Mouse (Mus musculus) lung, embryonic 14.5 days (tissue): ENCODE data around the gene Notch1. TPM values are rescaled to one million over a fixed set of nuclear protein-coding genes. Genes with fewer than 3 reads are reported as not detected.

Experiments
- ATAC-seq: fragments of 200-750 bp; cut with Nextera tagmentation; 2 replicates; pipeline ENCODE4 v1.8.0; 2017; ENCODE audit warnings: mild to moderate bottlenecking, moderate TSS enrichment, moderate library complexity; ENCODE audit not compliant: insufficient read depth
- DNase-seq: peaks from one replicate; pipeline ENCODE4 v3.0.0-alpha.2; 2015
- H3K27ac ChIP-seq: fragments of 300-500 bp; sonication (generic); 2 replicates; pipeline ENCODE4 v1.5.1; 2014; ENCODE audit warnings: low read depth, mild to moderate bottlenecking, moderate library complexity
- H3K27me3 ChIP-seq: fragments of 300-500 bp; sonication (generic); 2 replicates; pipeline ENCODE4 v1.6.1; 2014; ENCODE audit warnings: low read length, control low read depth; ENCODE audit not compliant: insufficient read depth
- H3K36me3 ChIP-seq: fragments of 300-500 bp; sonication (generic); 2 replicates; pipeline ENCODE4 v1.6.1; 2014; ENCODE audit warnings: control low read depth; ENCODE audit not compliant: insufficient read depth
- H3K4me1 ChIP-seq: fragments of 300-500 bp; sonication (generic); 2 replicates; pipeline ENCODE4 v1.6.1; 2014; ENCODE audit warnings: antibody characterized with exemption, control low read depth; ENCODE audit not compliant: insufficient read depth
- H3K4me2 ChIP-seq: fragments of 300-500 bp; sonication (generic); 2 replicates; pipeline ENCODE4 v1.6.1; 2014; ENCODE audit warnings: mild to moderate bottlenecking
- H3K4me3 ChIP-seq: fragments of 300-500 bp; sonication (generic); 2 replicates; pipeline ENCODE4 v1.5.1; 2014; ENCODE audit warnings: low read depth, low read length
- H3K9ac ChIP-seq: fragments of 300-500 bp; sonication (generic); 2 replicates; pipeline ENCODE4 v1.6.1; 2014
- H3K9me3 ChIP-seq: fragments of 300-500 bp; sonication (generic); 2 replicates; pipeline ENCODE4 v1.6.1; 2016; ENCODE audit warnings: low read depth, low read length, control low read depth
- CTCF ChIP-seq: IDR thresholded peaks from 2 replicates; pipeline ENCODE4 v1.5.1; 2016; ENCODE audit warnings: antibody characterized with exemption, low read depth
- WGBS: fragments of 180-500 bp; shearing (Covaris S2); extraction: QIAGEN DNeasy Blood & Tissue Kit; methylation state at CpG from one replicate; pipeline ENCODE4 v1.1.7; 2014; 5-methylcytosine and 5-hydroxymethylcytosine counted together
- polyA plus RNA-seq: library from polyadenylated mRNA; unstranded; fragments of >200 nt; fragmentation: Nextera tagmentation; extraction: Ambion mirVana; gene quantifications from 2 replicates; pipeline ENCODE4 v1.2.1, GENCODE M21; 2014

Notch1 gene
- polyA plus RNA-seq, 1 experiment from 2014 or later: 44.0 TPM

GRCm38 (mm10) chr2:26500599-26501370 is 15.7 kb downstream of the Notch1 start:
- no peak for ATAC-seq
- peaks cover 42% of the 10 kb centered on the region for H3K4me1 ChIP-seq
- WGBS: 28% methylated on average over 14 of the region's 14 CpGs
- H3K9ac ChIP-seq: no peak overlapping the region
- H3K4me3 ChIP-seq: peak overlapping the region; percentile 87
- H3K9me3 ChIP-seq: no peaks in the 10 kb centered on the region
- H3K27me3 ChIP-seq: no peaks in the 10 kb centered on the region
- peak overlapping the region; percentile 77 for H3K4me2 ChIP-seq
- DNase-seq: peak; percentile 72
- peaks cover 18% of the 10 kb centered on the region; the same call in 1 of the 2 replicates for H3K36me3 ChIP-seq
- TF ChIP-seq CTCF: no peak
- H3K27ac ChIP-seq: peak overlapping the region; percentile 52

- no peak for TF ChIP-seq CTCF
- no peak for DNase-seq
- Histone ChIP-seq H3K4me2 (peak overlapping the region; percentile 77), H3K9ac (no peak overlapping the region), H3K27ac (peak overlapping the region; percentile 52; the same call in 1 of the 2 replicates), H3K4me1 (peaks cover 40% of the 10 kb centered on the region), H3K4me3 (no peak overlapping the region; the same call in 1 of the 2 replicates), H3K9me3 (no peaks in the 10 kb centered on the region), H3K36me3 (peaks cover 19% of the 10 kb centered on the region; the same call in 1 of the 2 replicates), H3K27me3 (no peaks in the 10 kb centered on the region)
- WGBS: 64% methylated on average over 4 of the region's 4 CpGs
- no peak for ATAC-seq
These were observed 16.4 kb downstream of the Notch1 start for GRCm38 (mm10) chr2:26500027-26500598.

GRCm38 (mm10) chr2:26498694-26499093 is 17.8 kb downstream of the Notch1 start:
- no peak for DNase-seq
- TF ChIP-seq CTCF: no peak
- H3K4me1 ChIP-seq: peaks cover 42% of the 10 kb centered on the region
- H3K36me3 ChIP-seq: peaks cover 22% of the 10 kb centered on the region; the same call in 1 of the 2 replicates
- no peaks in the 10 kb centered on the region for H3K27me3 ChIP-seq
- ATAC-seq: no peak
- H3K27ac ChIP-seq: peak overlapping the region; percentile 32; the same call in 1 of the 2 replicates
- no peak overlapping the region for H3K4me3 ChIP-seq
- H3K9me3 ChIP-seq: no peaks in the 10 kb centered on the region
- H3K9ac ChIP-seq: no peak overlapping the region
- H3K4me2 ChIP-seq: peak overlapping the region; percentile 21; the same call in 1 of the 2 replicates
- WGBS: 52% methylated on average over 8 of the region's 8 CpGs

- Histone ChIP-seq H3K36me3 (peaks cover 22% of the 10 kb centered on the region; the same call in 1 of the 2 replicates), H3K27ac (peak overlapping the region; percentile 48), H3K9me3 (no peaks in the 10 kb centered on the region), H3K9ac (no peak overlapping the region), H3K4me3 (no peak overlapping the region), H3K4me1 (peaks cover 49% of the 10 kb centered on the region), H3K4me2 (peak overlapping the region; percentile 21; the same call in 1 of the 2 replicates), H3K27me3 (no peaks in the 10 kb centered on the region)
- WGBS: 58% methylated on average over 11 of the region's 11 CpGs
- DNase-seq: peak; percentile 54
- ATAC-seq: no peak
- TF ChIP-seq CTCF: no peak
These were observed 18.5 kb downstream of the Notch1 start for GRCm38 (mm10) chr2:26497861-26498533.

- Histone ChIP-seq H3K27me3 (no peaks in the 10 kb centered on the region), H3K9me3 (no peaks in the 10 kb centered on the region), H3K4me1 (peaks cover 51% of the 10 kb centered on the region), H3K4me3 (no peak overlapping the region), H3K27ac (0 out of 2 replicates have a peak overlapping the region, but pooled peaks have one; percentile 48), H3K36me3 (peaks cover 22% of the 10 kb centered on the region; the same call in 1 of the 2 replicates), H3K4me2 (no peak overlapping the region), H3K9ac (no peak overlapping the region)
- ATAC-seq (no peak), DNase-seq (no peak)
- WGBS: 70% methylated on average over 3 of the region's 3 CpGs
- no peak for TF ChIP-seq CTCF
These were observed 20.0 kb downstream of the Notch1 start for GRCm38 (mm10) chr2:26496451-26496850.

- H3K36me3 ChIP-seq: peaks cover 19% of the 10 kb centered on the region; the same call in 1 of the 2 replicates
- H3K9ac ChIP-seq: no peak overlapping the region
- H3K27ac ChIP-seq: peak overlapping the region; percentile 78; the same call in 1 of the 2 replicates
- DNase-seq: no peak
- H3K4me1 ChIP-seq: peaks cover 47% of the 10 kb centered on the region
- no peak for ATAC-seq
- TF ChIP-seq CTCF: no peak
- no peak overlapping the region for H3K4me3 ChIP-seq
- 69% methylated on average over 2 of the region's 2 CpGs for WGBS
- H3K27me3 ChIP-seq: no peaks in the 10 kb centered on the region
- no peaks in the 10 kb centered on the region for H3K9me3 ChIP-seq
- H3K4me2 ChIP-seq: no peak overlapping the region
These were observed 20.8 kb downstream of the Notch1 start for GRCm38 (mm10) chr2:26495701-26496100.
